Mouse (Mus musculus) midbrain, embryonic 11.5 days (tissue): Measurements from ENCODE around the gene Cnih3. TPM values are rescaled to one million over a fixed set of nuclear protein-coding genes. Genes with fewer than 3 reads are reported as not detected.

Experiments
- ATAC-seq: fragments of 200-750 bp; cut with Nextera tagmentation; 2 replicates; pipeline ENCODE4 v1.8.0; 2017; ENCODE audit warnings: moderate TSS enrichment, moderate library complexity; ENCODE audit not compliant: low FRiP score
- DNase-seq: peaks from one replicate; pipeline ENCODE4 v3.0.0; 2015; ENCODE audit warnings: low spot score; ENCODE audit errors: missing footprints
- H3K27ac ChIP-seq: fragments of 300-500 bp; sonication (generic); 2 replicates; pipeline ENCODE4 v1.5.1; 2014; ENCODE audit warnings: low read depth, low read length
- H3K27me3 ChIP-seq: fragments of 300-500 bp; sonication (generic); 2 replicates; pipeline ENCODE4 v1.6.1; 2014; ENCODE audit warnings: mild to moderate bottlenecking, low read length, moderate library complexity, mixed read lengths; ENCODE audit not compliant: control insufficient read depth, insufficient read depth
- H3K36me3 ChIP-seq: fragments of 300-500 bp; sonication (generic); 2 replicates; pipeline ENCODE4 v1.6.1; 2014; ENCODE audit warnings: mild to moderate bottlenecking, low read length, moderate library complexity, mixed read lengths; ENCODE audit not compliant: control insufficient read depth, insufficient read depth
- H3K4me1 ChIP-seq: fragments of 300-500 bp; sonication (generic); 2 replicates; pipeline ENCODE4 v1.6.1; 2014; ENCODE audit warnings: low read length; ENCODE audit not compliant: control insufficient read depth, insufficient read depth
- H3K4me2 ChIP-seq: fragments of 300-500 bp; sonication (generic); 2 replicates; pipeline ENCODE4 v1.6.1; 2014; ENCODE audit warnings: mild to moderate bottlenecking, moderate library complexity
- H3K4me3 ChIP-seq: fragments of 300-500 bp; sonication (generic); 2 replicates; pipeline ENCODE4 v1.5.1; 2014; ENCODE audit warnings: low read depth, low read length
- H3K9ac ChIP-seq: fragments of 300-500 bp; sonication (generic); 2 replicates; pipeline ENCODE4 v1.6.1; 2014; ENCODE audit warnings: low read length
- H3K9me3 ChIP-seq: fragments of 300-500 bp; sonication (generic); 2 replicates; pipeline ENCODE4 v1.6.1; 2016; ENCODE audit warnings: low read length; ENCODE audit not compliant: control insufficient read depth
- WGBS: fragments of 180-500 bp; shearing (Covaris S2); extraction: QIAGEN DNeasy Blood & Tissue Kit; methylation state at CpG from one replicate; pipeline ENCODE4 v1.1.7; 2014; 5-methylcytosine and 5-hydroxymethylcytosine counted together
- polyA plus RNA-seq: library from polyadenylated mRNA; unstranded; fragments of >200 nt; fragmentation: Nextera tagmentation; extraction: Ambion mirVana; gene quantifications from 2 replicates; pipeline ENCODE4 v1.2.1, GENCODE M21; 2014

Gene Cnih3
- polyA plus RNA-seq, 1 experiment from 2014 or later = 1.3 TPM

DNA sequence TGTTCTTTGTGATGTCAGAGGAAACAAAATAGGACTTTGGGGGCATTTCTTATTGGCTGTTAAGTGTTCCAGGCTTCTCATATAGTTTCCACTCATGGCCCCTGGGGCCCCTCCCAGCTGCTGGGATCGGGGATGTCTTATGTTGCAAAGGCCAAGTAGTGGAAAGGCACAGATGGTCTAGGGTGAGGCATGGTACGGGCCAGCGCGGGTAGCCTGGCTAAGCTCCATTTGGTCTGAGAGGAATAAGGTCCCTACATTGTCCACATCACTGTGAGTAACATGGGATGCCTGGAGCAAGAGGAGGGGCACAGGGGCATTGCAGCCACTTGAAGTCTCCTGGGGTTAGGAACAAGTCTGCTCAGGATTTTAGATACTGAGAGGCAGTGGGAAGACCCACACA, 95.1 kb downstream of the Cnih3 start:
- Histone ChIP-seq H3K4me3 (no peak overlapping the region), H3K9me3 (no peaks in the 10 kb centered on the region), H3K9ac (no peak overlapping the region), H3K4me1 (no peaks in the 10 kb centered on the region), H3K27ac (no peak overlapping the region), H3K36me3 (no peaks in the 10 kb centered on the region), H3K27me3 (no peaks in the 10 kb centered on the region), H3K4me2 (no peak overlapping the region)
- no peak for ATAC-seq
- DNase-seq = no peak
- WGBS = 88% methylated on average over 4 of the region's 4 CpGs

DNA sequence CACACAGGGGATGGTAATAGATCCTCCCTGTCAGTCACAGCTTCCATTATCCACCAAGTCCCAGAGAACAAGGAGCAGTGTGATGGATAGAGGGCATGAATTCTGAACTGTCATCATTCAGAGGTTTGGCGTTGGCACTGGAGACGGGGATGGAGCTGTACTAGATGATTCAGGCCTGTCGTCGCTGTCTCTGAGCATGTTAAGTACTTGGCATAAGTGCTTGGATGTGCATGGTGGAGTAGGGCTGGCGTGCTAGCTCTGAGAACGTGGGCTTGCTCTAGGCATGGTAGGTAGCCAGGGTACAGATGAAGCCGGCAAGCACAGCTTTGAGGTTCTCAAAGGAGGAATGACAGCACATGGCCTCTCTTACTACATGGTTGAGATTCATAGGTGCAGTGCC, 95.6 kb downstream of the Cnih3 start:
- DNase-seq (no peak), ATAC-seq (no peak)
- Histone ChIP-seq H3K4me1 (no peaks in the 10 kb centered on the region), H3K36me3 (no peaks in the 10 kb centered on the region), H3K27ac (no peak overlapping the region), H3K9me3 (no peaks in the 10 kb centered on the region), H3K27me3 (no peaks in the 10 kb centered on the region), H3K4me2 (no peak overlapping the region), H3K4me3 (no peak overlapping the region), H3K9ac (no peak overlapping the region)
- WGBS = 88% methylated on average over 7 of the region's 7 CpGs

- no peaks in the 10 kb centered on the region for H3K9me3 ChIP-seq
- H3K4me3 ChIP-seq = no peak overlapping the region
- no peaks in the 10 kb centered on the region for H3K36me3 ChIP-seq
- no peaks in the 10 kb centered on the region for H3K4me1 ChIP-seq
- no peak overlapping the region for H3K4me2 ChIP-seq
- WGBS = 90% methylated on average over 6 of the region's 6 CpGs
- H3K27me3 ChIP-seq = no peaks in the 10 kb centered on the region
- no peak overlapping the region for H3K9ac ChIP-seq
- ATAC-seq = no peak
- no peak overlapping the region for H3K27ac ChIP-seq
- DNase-seq = no peak
Observed at GRCm38 (mm10) chr1:181453106-181453505, 100.7 kb downstream of the Cnih3 start.

DNA sequence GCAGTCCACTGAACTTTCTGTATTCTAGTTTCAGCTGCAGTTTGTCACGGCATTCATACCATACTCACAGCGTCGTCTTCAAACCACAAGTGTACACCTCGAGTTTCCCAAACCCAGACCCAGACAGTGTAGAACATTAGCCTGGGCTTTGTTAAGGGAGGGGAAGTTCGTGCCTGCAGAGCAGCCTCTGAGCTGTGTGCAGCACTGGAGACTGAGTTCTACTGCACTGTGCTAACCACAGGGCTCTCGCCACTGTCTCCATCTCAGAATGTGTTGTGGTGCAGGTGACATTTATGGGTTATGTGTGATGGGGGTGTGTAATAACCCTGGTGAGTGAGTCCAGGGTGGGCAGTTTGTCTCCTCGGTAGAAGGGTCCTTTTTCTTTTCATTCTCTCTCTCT, 104.5 kb downstream of the Cnih3 start:
- DNase-seq = no peak
- ATAC-seq = no peak
- Histone ChIP-seq H3K4me1 (no peaks in the 10 kb centered on the region), H3K4me2 (no peak overlapping the region), H3K36me3 (no peaks in the 10 kb centered on the region), H3K27me3 (no peaks in the 10 kb centered on the region), H3K9ac (no peak overlapping the region), H3K9me3 (no peaks in the 10 kb centered on the region), H3K27ac (no peak overlapping the region), H3K4me3 (no peak overlapping the region)
- WGBS = 86% methylated on average over 7 of the region's 7 CpGs

DNA sequence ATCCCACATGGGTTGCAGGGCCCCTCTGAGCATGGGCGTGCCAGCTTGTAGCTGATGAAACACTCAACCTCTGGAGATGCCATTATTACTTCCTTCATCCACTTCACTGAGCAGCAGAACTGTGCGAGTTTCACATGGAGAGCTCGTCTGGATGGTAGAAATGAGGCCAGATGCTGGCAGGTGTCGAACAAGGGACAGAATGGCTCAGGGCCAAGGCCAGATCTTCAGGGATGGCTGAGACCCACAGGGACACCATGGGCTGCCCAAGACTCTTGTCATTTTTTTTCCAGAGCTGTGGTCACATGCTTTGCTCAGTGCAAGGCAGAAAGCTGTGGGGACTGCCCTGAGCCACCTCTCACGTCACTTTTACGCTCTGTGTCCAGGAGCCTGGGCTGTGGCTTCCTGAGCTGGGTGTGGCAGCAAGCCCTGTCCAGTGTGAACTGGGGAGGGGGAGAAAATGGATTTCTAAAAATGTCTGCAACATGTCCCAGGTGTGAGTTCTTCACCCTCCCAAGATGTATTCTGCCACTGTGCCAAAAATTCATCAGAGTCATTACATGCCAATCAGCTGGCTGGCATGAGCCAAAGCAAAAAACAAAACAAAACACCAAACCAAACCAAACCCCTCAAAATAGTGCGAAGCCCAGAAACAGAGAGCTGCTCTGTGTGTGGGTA, 107.1 kb downstream of the Cnih3 start:
- Histone ChIP-seq H3K4me1 (no peaks in the 10 kb centered on the region), H3K9ac (no peak overlapping the region), H3K27ac (no peak overlapping the region), H3K36me3 (no peaks in the 10 kb centered on the region), H3K27me3 (no peaks in the 10 kb centered on the region), H3K9me3 (no peaks in the 10 kb centered on the region), H3K4me3 (no peak overlapping the region), H3K4me2 (no peak overlapping the region)
- ATAC-seq (no peak), DNase-seq (no peak)
- WGBS = 88% methylated on average over 7 of the region's 7 CpGs

DNA sequence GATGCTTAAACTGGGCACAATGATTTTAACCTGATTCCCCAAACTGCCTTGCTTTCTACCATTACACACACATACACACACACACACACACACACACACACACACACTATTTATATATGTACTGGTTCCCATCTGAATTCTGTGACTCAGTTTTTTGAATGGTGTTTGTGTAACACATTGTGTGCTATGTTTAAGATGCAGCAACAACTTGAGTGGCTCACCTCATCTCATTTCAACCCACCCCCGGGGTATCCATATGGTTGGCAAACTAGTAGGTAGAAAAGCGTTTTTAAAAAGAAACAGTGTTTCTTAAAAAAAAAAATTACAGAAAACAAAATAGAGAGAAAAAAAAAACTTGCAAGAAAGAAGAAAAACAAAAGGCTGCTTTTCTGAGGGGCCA, 107.9 kb downstream of the Cnih3 start:
- no peaks in the 10 kb centered on the region for H3K27me3 ChIP-seq
- no peak overlapping the region for H3K27ac ChIP-seq
- H3K9me3 ChIP-seq = no peaks in the 10 kb centered on the region
- H3K4me3 ChIP-seq = no peak overlapping the region
- H3K4me1 ChIP-seq = no peaks in the 10 kb centered on the region
- H3K36me3 ChIP-seq = no peaks in the 10 kb centered on the region
- H3K9ac ChIP-seq = no peak overlapping the region
- DNase-seq (no peak), ATAC-seq (no peak)
- 79% methylated on average over 2 of the region's 2 CpGs for WGBS
- no peak overlapping the region for H3K4me2 ChIP-seq

GRCm38 (mm10) chr1:181461484-181461883, 109.1 kb downstream of the Cnih3 start:
- Histone ChIP-seq H3K4me1 (no peaks in the 10 kb centered on the region), H3K4me2 (no peak overlapping the region), H3K27ac (no peak overlapping the region), H3K9me3 (no peaks in the 10 kb centered on the region), H3K36me3 (no peaks in the 10 kb centered on the region), H3K27me3 (no peaks in the 10 kb centered on the region), H3K9ac (no peak overlapping the region), H3K4me3 (no peak overlapping the region)
- ATAC-seq = no peak
- DNase-seq = no peak
- WGBS = 81% methylated on average over 8 of the region's 8 CpGs

- 68% methylated on average over 8 of the region's 8 CpGs for whole genome bisulfite sequencing
- H3K9me3 ChIP-seq = no peaks in the 10 kb centered on the region
- H3K27ac ChIP-seq = no peak overlapping the region
- H3K27me3 ChIP-seq = no peaks in the 10 kb centered on the region
- H3K36me3 ChIP-seq = no peaks in the 10 kb centered on the region
- no peak overlapping the region for H3K9ac ChIP-seq
- DNase-seq (no peak), ATAC-seq (no peak)
- H3K4me2 ChIP-seq = no peak overlapping the region
- no peak overlapping the region for H3K4me3 ChIP-seq
- H3K4me1 ChIP-seq = no peaks in the 10 kb centered on the region
Observed at GRCm38 (mm10) chr1:181462051-181462905, 109.8 kb downstream of the Cnih3 start.

DNA sequence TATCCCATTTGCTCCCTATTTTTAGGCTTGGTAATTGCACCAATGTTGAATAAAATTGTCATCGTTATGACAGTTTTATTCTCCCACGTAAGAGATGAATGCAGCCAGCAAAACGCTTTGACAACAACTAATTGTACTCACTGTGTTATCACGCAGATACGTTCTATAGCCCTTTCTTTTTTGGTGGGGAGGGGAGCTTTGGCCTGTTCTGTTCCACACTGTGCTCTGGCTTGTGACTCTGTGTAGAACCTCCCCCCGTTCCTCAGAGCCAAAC, 110.4 kb downstream of the Cnih3 start:
- WGBS = 87% methylated on average over 6 of the region's 6 CpGs
- Histone ChIP-seq H3K27me3 (no peaks in the 10 kb centered on the region), H3K4me2 (no peak overlapping the region), H3K9ac (no peak overlapping the region), H3K27ac (no peak overlapping the region), H3K9me3 (no peaks in the 10 kb centered on the region), H3K4me3 (no peak overlapping the region), H3K36me3 (no peaks in the 10 kb centered on the region), H3K4me1 (no peaks in the 10 kb centered on the region)
- ATAC-seq (no peak), DNase-seq (no peak)
